Mouse (Mus musculus) kidney, adult 8-10 months (tissue): ENCODE measurements at regions not wholly inside any gene's neighbourhood (a gene's known extent, or its start where the extent isn't known, plus 50 kb on each side); places are given as distances from the start of the nearest gene placed in this dataset.

Experiments
- DNase-seq, 2 experiments: peaks; one replicate each; pipeline ENCODE4 v3.0.0; 2022

DNA sequence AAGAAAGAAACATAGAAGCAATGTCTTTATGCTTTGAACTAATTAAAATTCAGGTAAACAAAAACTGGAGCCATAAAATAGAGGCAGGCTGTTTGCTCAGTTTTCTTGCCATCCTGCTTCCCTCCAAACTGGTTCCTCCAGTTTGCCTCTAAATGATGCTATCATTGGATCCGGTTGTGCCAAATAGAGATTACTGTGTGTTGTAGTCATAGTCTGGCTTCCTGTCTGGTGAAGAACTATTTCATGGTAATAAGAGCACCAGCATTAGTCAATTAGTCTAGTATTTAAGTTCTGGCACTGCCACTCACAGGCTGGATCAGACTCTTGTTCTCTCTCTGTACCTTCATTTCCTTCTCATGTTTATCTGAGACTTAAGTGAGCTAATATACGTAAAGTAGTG is 141.9 kb upstream of the Rasa1 start:
- DNase-seq = no peak

DNA sequence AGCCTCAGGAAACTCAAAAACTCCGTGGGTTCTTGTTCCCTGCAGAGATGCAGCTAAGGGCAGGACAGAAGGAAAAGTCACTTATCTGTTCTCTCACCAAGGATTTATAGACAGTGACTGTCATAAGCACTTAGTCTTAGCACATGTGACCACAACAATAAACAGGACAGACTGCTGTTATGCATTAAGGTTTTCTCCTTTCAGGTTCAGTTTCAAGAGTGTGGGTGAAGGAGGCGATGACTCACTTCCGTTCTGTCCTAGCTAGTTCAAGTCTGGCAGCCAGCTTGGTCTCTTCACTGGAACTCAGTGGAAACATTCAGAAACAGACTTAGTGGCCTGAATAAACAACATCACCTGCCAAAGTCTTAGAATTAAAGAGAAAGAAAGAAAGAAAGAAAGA is 141.1 kb upstream of the Rasa1 start:
- DNase-seq = no peak

DNA sequence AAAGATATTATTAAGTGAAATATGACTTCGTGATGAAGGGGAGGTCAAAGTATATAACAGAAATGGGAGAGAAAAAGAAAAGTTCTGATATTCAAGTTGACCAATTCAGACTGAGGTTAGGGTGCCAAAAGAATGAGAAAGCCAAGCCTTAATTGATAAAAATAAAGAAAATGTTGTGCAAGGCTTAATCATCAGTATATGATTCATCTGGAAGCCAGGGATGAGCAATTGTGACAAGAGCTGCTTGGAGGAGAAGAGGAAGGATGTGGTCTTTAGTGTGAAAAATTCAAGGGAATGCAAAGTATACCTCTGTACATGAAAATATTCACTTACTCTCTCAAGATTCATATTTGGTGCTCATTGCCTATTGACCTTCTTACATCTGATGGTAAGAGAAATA is 129.7 kb upstream of the Rasa1 start:
- DNase-seq = no peak

DNA sequence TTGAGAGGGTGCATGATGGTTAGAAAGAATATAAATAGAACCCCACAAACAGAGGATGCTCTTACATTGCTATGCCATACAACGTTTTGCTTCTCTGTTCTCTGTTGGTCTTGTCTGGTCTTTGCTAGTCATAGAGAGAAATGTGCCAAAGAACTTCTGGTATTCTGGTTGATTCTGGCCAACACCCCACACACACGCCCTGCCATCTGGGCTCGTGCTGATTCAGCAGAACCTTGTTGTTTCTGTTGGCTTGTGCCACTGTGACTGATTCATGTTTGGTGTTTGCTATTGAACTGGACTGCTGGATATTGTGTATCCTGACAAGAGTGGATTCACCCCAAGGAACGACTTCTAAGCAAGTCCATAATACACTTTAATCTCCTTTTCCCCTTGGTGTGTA is 126.0 kb upstream of the Rasa1 start:
- DNase-seq = no peak

DNA sequence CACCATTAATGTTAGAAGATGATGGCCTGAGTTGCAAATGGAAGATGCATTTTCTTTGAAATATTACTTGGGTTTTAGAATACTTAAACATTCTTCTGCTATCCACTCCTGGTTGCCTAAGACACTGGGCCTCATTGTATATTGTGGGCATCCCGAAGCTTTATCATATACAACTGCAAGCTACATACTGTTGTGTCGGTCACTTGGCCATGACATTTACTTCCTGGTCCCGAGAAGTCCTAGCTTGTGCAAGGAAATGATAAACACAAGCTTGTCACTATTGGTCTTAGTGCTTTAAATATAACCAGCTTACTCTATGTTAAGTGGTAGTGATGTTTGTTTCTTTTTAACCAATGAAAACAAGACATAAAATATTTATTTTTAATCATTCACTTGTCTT is 122.4 kb upstream of the Rasa1 start:
- no peak for DNase-seq

DNA sequence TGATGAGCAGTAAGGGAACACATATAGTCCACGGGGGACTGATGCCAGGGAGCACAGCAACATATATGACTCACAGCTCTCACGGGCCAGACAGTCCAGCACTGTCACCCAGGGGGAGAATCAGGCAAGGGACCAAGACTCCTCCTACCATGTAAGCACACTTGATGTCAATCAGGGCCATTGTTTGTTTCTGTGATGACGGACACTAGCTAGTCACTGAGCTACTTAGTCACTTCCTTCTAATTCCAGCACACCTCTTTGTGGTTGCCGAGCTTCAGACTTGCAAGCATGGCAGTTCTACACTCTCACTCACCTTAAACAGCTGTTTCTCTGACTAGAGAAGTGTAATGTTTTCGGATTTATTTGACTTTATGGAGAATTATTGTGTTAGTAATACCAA is 109.9 kb upstream of the Rasa1 start:
- DNase-seq = no peak

DNA sequence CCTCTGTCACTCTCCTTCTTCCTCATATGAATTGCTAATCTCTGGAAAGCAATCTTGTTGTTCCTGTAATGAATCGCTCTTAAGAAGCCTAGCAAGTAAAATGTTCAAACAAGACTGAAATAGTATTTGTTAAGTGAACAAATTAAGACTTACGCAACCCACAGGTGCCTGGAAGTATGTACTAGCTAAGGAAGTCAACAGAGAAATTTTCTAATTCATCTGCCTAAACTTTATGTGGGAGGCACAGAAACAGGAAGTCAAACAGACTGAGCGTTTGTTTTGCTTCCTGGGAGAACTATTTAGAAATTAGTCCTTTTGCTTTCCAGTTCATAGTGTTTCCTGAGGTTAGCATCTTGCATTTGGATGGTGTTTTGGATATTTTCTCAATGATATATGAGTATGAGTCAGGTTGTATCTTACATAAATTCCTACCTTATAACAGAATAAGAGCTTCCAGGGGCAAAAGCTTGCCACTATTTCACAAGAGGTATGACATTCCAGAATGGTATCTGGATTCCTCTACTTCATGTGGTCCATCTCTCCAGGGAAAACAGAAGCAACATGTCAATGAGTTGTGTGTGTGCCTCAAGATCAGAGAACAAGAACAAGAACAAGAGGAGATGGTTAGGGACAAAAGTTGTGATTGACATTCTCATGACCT is 87.5 kb upstream of the Rasa1 start:
- DNase-seq = no peak

DNA sequence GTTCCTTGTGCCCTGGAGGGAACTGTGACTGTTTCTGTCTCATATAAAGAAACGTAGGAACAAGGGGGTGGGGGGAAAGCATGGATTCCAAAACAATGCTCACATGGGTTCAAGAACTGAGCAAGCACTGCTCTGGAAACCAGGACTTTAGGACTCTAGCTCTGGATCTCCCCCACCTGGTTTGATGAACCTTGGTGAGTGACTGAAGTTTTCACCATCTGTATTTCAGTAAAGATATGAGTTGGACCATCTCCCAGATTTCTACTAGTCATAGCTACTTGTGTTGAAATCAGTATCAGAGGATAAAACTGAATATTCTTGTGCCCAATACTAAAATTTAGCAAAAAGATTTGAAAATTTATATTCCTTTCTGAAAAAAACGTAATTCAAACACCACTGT is 70.7 kb upstream of the Rasa1 start:
- DNase-seq = no peak

DNA sequence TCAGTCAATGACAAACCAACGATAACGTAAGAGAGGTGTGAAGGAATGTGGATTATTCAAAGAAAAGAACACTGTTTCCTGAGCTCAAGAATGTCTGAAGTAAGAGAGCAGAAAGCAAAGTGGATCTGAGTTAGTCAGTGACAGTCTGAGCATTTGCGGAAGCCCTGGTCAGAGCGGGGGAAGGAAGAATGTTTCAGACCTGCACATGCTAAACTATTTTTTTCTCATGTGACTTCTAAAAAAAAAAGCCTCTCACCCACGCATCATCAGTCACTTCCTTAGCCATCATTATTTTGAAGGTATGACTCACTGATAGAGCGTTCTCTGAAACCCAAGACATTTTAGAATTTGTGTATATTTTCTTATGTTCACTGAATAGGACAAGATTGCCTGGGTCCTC is 70.2 kb upstream of the Rasa1 start:
- DNase-seq = no peak

DNA sequence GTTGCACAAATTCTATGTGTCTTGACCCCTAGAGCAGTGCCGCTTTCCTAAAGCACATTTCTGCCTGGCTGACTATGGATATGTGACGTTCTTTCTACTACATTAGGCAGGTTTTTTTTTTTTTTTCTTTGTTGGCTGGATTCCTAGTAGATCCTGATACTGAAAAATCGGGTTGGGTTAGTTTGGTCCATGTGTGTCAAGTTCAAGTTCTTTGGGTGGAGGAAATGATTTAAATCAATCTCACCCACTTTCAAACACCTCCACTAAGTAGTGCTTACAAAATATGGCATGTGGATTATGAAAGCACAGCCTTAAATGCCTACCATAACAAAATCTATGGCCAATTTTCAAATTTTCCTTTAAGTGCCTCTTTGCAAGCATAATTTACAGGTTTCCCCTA is 63.1 kb upstream of the Rasa1 start:
- DNase-seq = no peak
